Comparison of ENCODE assay signal across 28 mouse cellular contexts in genomic region chr4:57895902-57896301, GRCm38 (mm10). TPM values are rescaled to one million over a fixed set of nuclear protein-coding genes. Genes with fewer than 3 reads are reported as not detected.
A peak's percentile ranks its signal among the peaks of the same experiment; 100 is the strongest.
DNase-seq lines count a peak whose midpoint lies in the region; ATAC-seq and TF ChIP-seq lines count a peak whose summit lies in the region.
"Had no signal": no experiment of that assay in that cellular context is flagged by ENCODE, and none has a peak within 500 bp of the region (broad histone marks: within the 10 kb centered on the region; RNA-seq: fewer than 3 reads in every experiment).

No protein-coding gene starts in this region.

- H3K4me2 ChIP-seq in kidney, embryonic 15.5 days = no peak overlapping the region
- no peak overlapping the region for H3K4me2 ChIP-seq in stomach, embryonic 14.5 days (replicated peaks; ENCODE audit: low read depth, low read length)
- H3K4me2 ChIP-seq in stomach, postnatal 0 days (replicated peaks; ENCODE audit: low read depth) = no peak overlapping the region
- H3K4me2 ChIP-seq: hindbrain, embryonic 14.5 days; liver, embryonic 13.5 days; lung, embryonic 14.5 days; neural tube, embryonic 15.5 days had no signal

- no peak for TF ChIP-seq EP300 in stomach, postnatal 0 days (optimal IDR thresholded peaks at IDR 0.05)

- H3K9ac ChIP-seq in kidney, embryonic 15.5 days = no peak overlapping the region
- no peak overlapping the region for H3K9ac ChIP-seq in stomach, embryonic 14.5 days (replicated peaks; ENCODE audit: low read depth, low read length)
- no peak overlapping the region for H3K9ac ChIP-seq in stomach, postnatal 0 days (ENCODE audit: low read length)
- H3K9ac ChIP-seq: hindbrain, embryonic 14.5 days; liver, embryonic 13.5 days; lung, embryonic 14.5 days; neural tube, embryonic 15.5 days had no signal

- H3K27ac ChIP-seq in kidney, embryonic 15.5 days = 0 out of 2 replicates have a peak overlapping the region, but pooled peaks have one; percentile 20
- peak overlapping the region; percentile 66; the same call in 1 of the 2 replicates for H3K27ac ChIP-seq in stomach, embryonic 14.5 days (ENCODE audit: low read length)
- no peak overlapping the region for H3K27ac ChIP-seq in stomach, postnatal 0 days (replicated peaks)
- H3K27ac ChIP-seq: hindbrain, embryonic 14.5 days; liver, embryonic 13.5 days; neural tube, embryonic 15.5 days had no signal

- peaks cover 16% of the 10 kb centered on the region; the same call in 1 of the 2 replicates for H3K4me1 ChIP-seq in kidney, embryonic 15.5 days
- H3K4me1 ChIP-seq in stomach, embryonic 14.5 days (ENCODE audit: control insufficient read depth, insufficient read depth, low read length) = peaks cover 14% of the 10 kb centered on the region; the same call in 1 of the 2 replicates
- H3K4me1 ChIP-seq in stomach, postnatal 0 days (replicated peaks; ENCODE audit: control insufficient read depth, insufficient read depth) = peaks cover 2% of the 10 kb centered on the region; the same call in 1 of the 2 replicates
- H3K4me1 ChIP-seq: liver, embryonic 13.5 days had no signal

- no peaks in the 10 kb centered on the region for H3K27me3 ChIP-seq in kidney, embryonic 15.5 days
- no peaks in the 10 kb centered on the region for H3K27me3 ChIP-seq in stomach, embryonic 14.5 days (ENCODE audit: control insufficient read depth, insufficient read depth, low read length)
- no peaks in the 10 kb centered on the region for H3K27me3 ChIP-seq in stomach, postnatal 0 days (ENCODE audit: control insufficient read depth, insufficient read depth, low read length)
- H3K27me3 ChIP-seq: CH12.LX; liver, embryonic 13.5 days; neural tube, embryonic 15.5 days; Patski had no signal

- intact Hi-C loops in heart, postnatal 10 days (cut with DNase I) = no loop called here

- WGBS in kidney, embryonic 15.5 days = 48% methylated on average over 6 of the region's 6 CpGs
- WGBS in stomach, embryonic 14.5 days = 36% methylated on average over 6 of the region's 6 CpGs
- WGBS in stomach, postnatal 0 days = 33% methylated on average over 6 of the region's 6 CpGs

- no peaks in the 10 kb centered on the region for H3K9me3 ChIP-seq in kidney, embryonic 15.5 days (replicated peaks)
- no peaks in the 10 kb centered on the region for H3K9me3 ChIP-seq in stomach, embryonic 14.5 days (ENCODE audit: control insufficient read depth, low read depth, low read length)
- no peaks in the 10 kb centered on the region for H3K9me3 ChIP-seq in stomach, postnatal 0 days (ENCODE audit: control insufficient read depth, low read length)
- H3K9me3 ChIP-seq: liver, embryonic 13.5 days; megakaryocyte, embryonic 14.5 days; neural tube, embryonic 15.5 days had no signal

- peak; percentile 95 for DNase-seq in heart, adult 11 months
- DNase-seq in heart, postnatal 10 days = no peak
- no peak for DNase-seq in kidney, postnatal 14 days
- DNase-seq in stomach, postnatal 0 days (ENCODE audit: low spot score) = no peak
- no peak for DNase-seq in right cerebral cortex, adult 18-20 months
- DNase-seq: adrenal gland, postnatal 36 days; B cell, adult 2 months; cerebellum, adult 11 months; cerebellum, adult 9-11 months; gastrocnemius, postnatal 25 days; heart, postnatal 4 days; kidney, adult 8-10 months; kidney, postnatal 4 days; liver, embryonic 13.5 days; lung, embryonic 14.5 days; lung, postnatal 36 days; midbrain, embryonic 14.5 days had no signal

- ATAC-seq in kidney, embryonic 15.5 days (replicated peaks; ENCODE audit: low FRiP score) = no peak
- peak; percentile 53; the same call in 1 of the 2 replicates for ATAC-seq in stomach, embryonic 14.5 days (ENCODE audit: insufficient number of reproducible peaks, insufficient read depth, low FRiP score, low read depth)
- no peak for ATAC-seq in stomach, postnatal 0 days (ENCODE audit: low FRiP score, low TSS enrichment)
- ATAC-seq: forebrain, embryonic 16.5 days; Patski had no signal

- H3K36me3 ChIP-seq in kidney, embryonic 15.5 days = peaks cover 4% of the 10 kb centered on the region; the same call in 1 of the 2 replicates
- peaks cover 3% of the 10 kb centered on the region; the same call in 1 of the 2 replicates for H3K36me3 ChIP-seq in stomach, embryonic 14.5 days (ENCODE audit: control insufficient read depth, insufficient read depth, low read length)
- H3K36me3 ChIP-seq in stomach, postnatal 0 days (ENCODE audit: control insufficient read depth, insufficient read depth, low read length) = peaks cover 3% of the 10 kb centered on the region; the same call in 1 of the 2 replicates
- H3K36me3 ChIP-seq: G1E; liver, embryonic 13.5 days; neural tube, embryonic 15.5 days had no signal

- H3K4me3 ChIP-seq in kidney, embryonic 15.5 days (replicated peaks) = no peak overlapping the region
- H3K4me3 ChIP-seq in stomach, embryonic 14.5 days (ENCODE audit: low read depth, low read length) = no peak overlapping the region
- no peak overlapping the region for H3K4me3 ChIP-seq in stomach, postnatal 0 days (ENCODE audit: low read depth, low read length)
- H3K4me3 ChIP-seq: erythroblast, embryonic 14.5 days; liver, embryonic 13.5 days; neural tube, embryonic 15.5 days had no signal

- no peak for TF ChIP-seq CTCF in stomach, postnatal 0 days (IDR thresholded peaks at IDR 0.05; ENCODE audit: low read depth)

RNA-seq across cellular contexts. Expression of gene D630039A03Rik, which starts 20.2 kb away (rescaled TPM):
- under 1 TPM; 0.19 to 0.20 TPM for total RNA-seq in heart, postnatal 10 days (2021)
- polyA plus RNA-seq in kidney, embryonic 15.5 days (2015; fragmentation: Nextera tagmentation; extraction: Ambion mirVana) = 1.2 and 1.6 TPM in 2 replicates
- polyA plus RNA-seq in stomach, embryonic 14.5 days (2014; fragmentation: Nextera tagmentation; extraction: Ambion mirVana) = 9.4 and 9.9 TPM in 2 replicates
- 12.7 and 14.2 TPM in 2 replicates for polyA plus RNA-seq in stomach, postnatal 0 days (2015; fragmentation: Nextera tagmentation; extraction: Ambion mirVana)
- total RNA-seq: CH12.LX; common myeloid progenitor, adult 5-6 weeks; gastrocnemius, postnatal 25 days; heart, postnatal 4 days had no signal
- polyA plus RNA-seq: erythroblast, embryonic 14.5 days; forebrain, embryonic 16.5 days; G1E had no signal
